Mouse (Mus musculus) v-Abl transformed pro-B cells (cell line): ENCODE results near the gene Gnpda2.

ENCODE experiments used
- in situ Hi-C, 2 experiments: fragments of 400-800 bp; cut with MboI; formaldehyde crosslinking; loops; one replicate each; pipeline ENCODE4 v1.15.1; 2025; ENCODE audit not compliant: unreplicated experiment in 2 of 2

Gnpda2 gene

DNA sequence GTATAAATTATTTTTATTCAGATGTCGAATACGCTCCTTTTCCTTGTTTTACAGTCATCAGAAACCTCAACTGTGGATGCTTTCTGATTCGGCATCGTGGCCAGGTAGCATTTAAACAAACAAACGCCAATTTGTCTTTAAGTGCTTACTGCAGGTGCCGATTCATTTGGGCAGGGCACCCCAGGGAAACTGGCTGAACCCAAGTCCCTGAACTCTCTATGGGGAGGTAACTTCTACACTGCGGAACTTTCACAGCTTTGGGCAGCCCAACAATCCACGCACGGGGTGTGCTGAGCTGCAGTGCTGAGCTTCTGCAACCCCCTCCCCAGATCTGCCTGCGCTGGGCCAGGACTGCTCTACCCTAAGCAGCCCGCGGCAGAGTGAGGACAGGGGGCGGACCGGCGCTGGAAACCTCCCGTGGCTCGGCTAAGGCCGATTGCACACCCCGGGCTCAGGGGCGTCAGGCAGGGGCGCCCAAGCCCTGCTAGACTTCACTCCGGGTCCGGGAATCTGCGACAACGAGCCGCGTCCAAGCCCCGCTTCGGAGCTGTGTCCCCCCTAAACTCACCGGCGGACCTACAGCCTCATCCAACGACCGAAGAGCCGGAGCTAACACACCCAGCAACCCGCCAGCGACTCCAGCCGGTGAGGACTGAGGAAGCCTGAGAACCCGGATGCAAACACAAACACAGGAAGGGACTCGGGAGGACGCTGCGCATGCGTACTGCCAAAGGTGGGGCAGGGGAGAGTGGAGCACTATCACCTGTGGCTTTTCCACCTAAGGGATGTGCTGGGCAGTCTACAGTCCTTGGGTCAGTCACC, at the start of gene Gnpda2:
Gene Gnpda2 (minus strand): TSS at position 701 of the 822 bp plus-strand sequence.
- in situ Hi-C loops, result no loop called here

DNA sequence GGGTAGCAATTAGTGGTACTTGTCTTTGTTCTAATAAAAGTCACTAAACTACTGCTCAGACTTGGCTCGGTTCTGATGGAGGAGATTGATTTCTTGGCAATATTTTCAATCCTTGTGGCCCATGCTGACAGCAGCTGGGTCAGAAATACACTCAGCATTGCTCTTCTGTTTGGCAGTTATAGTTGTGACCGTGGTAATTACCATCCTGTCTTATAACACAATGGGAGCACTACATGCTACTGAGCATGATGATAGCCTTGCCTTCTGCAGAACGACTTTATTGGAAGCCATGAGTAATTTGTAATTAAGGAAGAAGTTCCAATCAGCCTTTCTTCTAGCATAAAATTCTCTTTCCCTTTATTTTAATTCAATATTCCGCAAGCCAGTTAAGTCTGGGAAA, 42.6 kb upstream of the Gnpda2 start:
- in situ Hi-C loops, result no loop called here

DNA sequence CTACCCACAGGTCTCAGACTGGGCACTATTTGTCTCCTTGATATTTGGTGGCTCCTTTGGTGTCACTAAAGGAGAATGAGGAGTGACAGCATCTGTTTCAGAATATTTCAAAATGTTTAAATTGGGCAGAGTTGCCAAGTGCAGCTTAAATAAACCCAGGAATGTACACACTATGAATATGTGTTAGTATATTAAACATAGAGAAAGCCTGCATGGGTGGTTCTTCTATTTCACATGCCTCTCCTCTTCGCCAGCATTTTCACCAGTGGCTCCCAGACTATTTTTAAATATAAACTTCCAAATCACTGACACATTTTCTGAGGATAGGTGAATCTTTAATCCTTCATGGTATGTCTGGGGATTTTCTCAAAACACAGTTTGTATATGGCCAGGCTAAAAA, 28.8 kb upstream of the Gnpda2 start:
- in situ Hi-C loops, result no loop called here

DNA sequence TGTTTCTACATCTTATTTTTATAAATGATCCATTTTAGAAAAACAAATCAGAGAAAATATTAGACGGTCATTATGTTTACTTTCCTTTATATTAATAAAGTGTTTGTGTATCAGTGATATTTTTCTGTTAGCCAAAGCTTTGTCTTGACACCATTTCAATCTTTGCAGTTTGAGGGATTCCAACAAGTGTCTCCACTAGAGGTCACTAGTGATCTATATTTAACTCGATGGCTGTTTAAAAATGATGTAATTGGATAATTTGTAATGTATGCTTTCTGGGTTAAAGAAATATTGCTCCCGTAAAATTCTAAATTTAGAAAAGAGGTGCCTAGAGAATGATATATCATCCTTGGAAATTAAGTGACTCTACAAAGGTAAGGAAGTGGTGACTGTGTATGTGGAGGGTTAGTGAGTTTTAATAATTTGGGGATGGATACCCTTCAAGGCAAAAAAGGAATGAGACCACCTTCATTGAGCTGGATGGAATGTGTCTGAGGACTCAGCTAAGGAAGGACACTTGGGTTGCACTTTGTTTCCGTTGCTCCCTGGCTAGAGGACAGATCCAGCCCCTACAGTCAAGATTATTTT, 21.2 kb upstream of the Gnpda2 start:
- in situ Hi-C loops, result no loop called here

DNA sequence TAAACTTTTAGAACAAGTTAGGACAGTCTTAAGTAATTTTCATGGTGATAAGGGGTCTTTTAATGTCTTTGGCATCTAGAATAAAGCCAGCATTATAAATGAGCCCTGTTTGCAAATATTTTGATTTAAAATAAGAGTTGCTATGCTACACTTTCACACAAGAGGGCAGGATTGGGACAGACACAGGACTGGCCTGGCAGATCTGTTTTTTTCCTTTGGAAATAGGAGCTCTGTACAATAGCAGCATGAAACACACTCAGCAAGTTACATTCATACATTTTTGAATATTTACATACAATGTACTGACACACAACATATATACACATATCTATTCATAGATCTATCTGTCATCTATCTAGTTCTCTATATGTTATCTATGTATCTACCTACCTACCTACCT, 8.9 kb upstream of the Gnpda2 start:
- in situ Hi-C loops, result no loop called here

DNA sequence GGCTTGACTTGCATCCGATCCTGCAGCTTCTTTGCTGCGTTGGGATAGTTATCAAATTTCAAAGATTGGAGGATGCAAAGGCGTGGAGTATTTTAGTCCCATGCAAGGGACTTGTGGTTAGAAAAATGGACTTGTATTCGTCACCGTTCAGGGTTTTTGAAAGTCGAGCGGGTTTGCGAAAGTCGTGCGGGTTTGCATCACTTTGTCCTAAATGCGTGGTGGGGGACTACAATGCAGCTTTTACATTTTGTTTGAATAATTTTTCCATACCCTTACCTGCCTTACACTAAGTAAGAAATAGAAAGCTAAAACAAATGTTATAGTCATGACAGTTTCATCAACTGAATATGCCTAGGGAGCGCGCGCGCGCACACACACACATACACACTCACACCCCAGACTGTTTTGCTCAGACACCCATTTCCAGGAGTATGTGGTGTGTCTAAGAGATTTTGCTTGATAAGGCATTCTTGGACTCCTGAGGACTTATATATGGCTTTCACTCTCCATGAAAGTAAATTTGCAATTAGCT, 34.7 kb downstream of the Gnpda2 start:
- in situ Hi-C loops, result loop anchor here in 1 of 2 experiments (25.0 kb wide), 1 partner anchor 1720 kb away; the partner anchor contains the start of gene Atp8a1

DNA sequence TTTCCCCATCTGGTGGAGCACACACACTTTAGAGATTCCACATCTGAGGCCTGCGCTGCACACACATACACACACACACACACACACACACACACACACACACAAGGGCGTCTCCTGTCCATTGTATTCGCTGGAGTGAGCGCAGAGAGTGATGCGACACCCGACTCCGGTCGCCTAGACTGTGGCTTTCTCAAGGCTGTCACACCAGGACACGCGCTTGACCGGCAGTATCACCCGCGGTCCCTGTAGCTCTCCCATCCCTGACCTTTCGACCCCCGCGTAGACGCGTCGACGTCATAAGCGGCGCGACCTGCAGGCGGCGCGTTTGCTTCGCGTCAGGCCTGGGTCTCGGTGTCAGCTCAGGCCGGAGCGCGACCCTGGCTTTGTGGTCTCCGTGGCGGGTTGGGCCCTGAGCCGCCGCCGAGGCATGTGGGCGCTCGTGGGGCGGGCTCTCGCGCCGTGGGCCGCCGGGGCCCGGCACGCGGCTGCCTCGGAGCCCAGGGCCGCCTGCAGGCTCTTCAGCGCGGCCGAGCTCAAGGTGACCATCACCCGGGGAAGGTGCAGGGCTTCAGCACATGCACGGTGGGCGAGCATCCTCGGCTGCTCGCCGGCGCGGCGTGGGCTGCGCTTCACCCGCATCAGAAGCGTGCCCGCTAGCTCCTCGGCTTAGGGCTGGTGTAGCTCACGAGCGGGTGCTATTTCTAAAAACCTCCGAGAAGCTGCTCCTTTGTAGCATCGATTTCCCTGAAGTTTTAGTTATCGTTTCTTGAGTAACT, 35.3 kb downstream of the Gnpda2 start, which contains the start of gene Guf1:
Gene Guf1 (plus strand): TSS at position 296 of the 776 bp plus-strand sequence.
- in situ Hi-C loops, result loop anchor here in 1 of 2 experiments (25.0 kb wide), 1 partner anchor 1720 kb away; the partner anchor contains the start of gene Atp8a1

DNA sequence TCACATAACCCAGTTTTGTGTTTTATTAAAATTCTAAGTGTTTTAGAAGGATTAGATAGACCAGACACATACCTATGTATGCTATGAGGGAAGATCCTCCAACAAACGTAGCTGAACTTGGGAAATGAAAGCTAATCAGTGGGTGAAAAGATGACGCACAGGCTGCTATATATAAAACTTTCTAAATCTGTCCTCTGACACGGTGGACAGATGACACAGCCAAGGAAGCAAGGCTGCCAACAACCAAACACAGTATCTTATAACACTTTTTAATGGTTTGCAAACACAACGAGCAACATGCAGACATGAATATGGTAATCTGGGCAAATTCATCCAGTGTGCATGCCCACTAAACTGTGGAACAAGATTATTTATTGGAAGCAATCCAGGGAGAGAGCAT, 49.7 kb downstream of the Gnpda2 start, which contains the start of gene Yipf7:
Gene Yipf7 (minus strand): TSS at position 160 of the 400 bp plus-strand sequence.
- in situ Hi-C loops, result no loop called here

DNA sequence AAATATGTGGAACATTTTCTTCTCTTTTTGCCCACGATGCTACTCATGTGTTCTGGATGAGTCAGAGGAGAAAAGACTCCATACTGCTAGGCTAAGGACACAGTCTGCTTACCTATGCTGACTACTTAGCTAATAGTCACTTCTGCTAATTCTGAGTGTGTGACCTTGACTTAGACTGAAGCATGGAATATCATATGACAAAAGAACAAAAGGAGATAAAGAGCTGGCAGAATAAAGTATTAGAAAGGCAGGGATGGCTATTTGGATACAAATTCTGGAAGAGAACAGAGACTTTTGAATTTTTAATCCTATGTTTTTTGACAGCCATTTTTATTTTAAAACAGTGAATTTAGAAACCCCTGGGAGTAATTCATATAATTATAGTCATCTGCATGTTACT, 50.5 kb downstream of the Gnpda2 start:
- in situ Hi-C loops, result no loop called here

DNA sequence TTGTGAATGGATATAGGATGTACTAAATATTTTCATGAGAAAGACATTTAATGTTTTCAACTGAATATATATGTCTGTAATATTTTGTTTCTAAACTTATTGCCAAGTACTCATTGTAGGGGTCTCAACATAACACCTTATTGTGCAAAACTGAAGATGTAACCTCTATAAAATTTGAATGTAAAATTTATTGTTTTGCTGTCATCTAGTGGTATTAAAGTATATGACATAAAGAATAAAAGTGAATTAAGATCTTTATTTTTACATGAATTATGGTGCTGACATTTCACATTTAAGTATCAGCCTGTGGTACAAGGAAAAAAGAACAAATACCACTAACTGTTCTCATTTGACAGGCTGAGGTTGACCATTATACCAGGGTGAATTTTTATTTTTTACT, 68.2 kb downstream of the Gnpda2 start:
- in situ Hi-C loops, result loop anchor here (5.0 to 25.0 kb wide), 7 partner anchors 769 to 1989 kb away; no protein-coding TSS in a partner anchor
